Mouse (Mus musculus): ENCODE results near the gene Tff1. TPM values are rescaled to one million over a fixed set of nuclear protein-coding genes. Genes with fewer than 3 reads are reported as not detected.

Gene Tff1
- polyA plus RNA-seq, 1 experiment from 2014 or later = not detected

DNA sequence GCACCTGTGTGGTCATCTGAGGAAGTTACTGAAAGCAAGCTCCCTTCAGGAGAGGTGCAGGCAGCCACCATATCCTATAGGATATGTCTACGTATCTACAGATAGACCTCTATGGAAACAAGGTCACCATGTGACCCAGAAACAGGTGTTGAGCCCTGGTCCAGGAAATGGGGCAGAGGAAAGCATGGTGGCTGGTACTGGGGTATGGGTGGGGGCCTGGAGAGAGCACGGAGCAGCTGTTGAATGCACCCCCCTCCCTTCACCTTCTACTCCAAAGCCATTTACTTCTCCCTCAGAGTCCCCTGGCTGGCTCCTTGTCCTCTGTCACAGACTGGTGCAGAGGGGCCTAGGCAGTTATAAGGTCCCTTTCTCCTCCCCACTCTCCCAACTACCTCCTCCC, 1.3 kb downstream of the Tff1 start:
- Histone ChIP-seq H3K27ac (ENCODE audit: low read length) (no peak overlapping the region), H3K36me3 (ENCODE audit: control insufficient read depth, insufficient read depth) (no peaks in the 10 kb centered on the region), H3K9me3 (ENCODE audit: control insufficient read depth, low read length) (no peaks in the 10 kb centered on the region), H3K4me2 (ENCODE audit: low read length) (no peak overlapping the region), H3K9ac (replicated peaks; ENCODE audit: low read depth, low read length) (no peak overlapping the region), H3K27me3 (replicated peaks; ENCODE audit: control insufficient read depth, insufficient read depth, low read length) (no peaks in the 10 kb centered on the region), H3K4me1 (replicated peaks; ENCODE audit: control insufficient read depth, insufficient read depth, low read length) (no peaks in the 10 kb centered on the region), H3K4me3 (replicated peaks; ENCODE audit: low read length) (no peak overlapping the region)
- 79% methylated on average over 2 of the region's 2 CpGs for WGBS
- no peak for ATAC-seq

DNA sequence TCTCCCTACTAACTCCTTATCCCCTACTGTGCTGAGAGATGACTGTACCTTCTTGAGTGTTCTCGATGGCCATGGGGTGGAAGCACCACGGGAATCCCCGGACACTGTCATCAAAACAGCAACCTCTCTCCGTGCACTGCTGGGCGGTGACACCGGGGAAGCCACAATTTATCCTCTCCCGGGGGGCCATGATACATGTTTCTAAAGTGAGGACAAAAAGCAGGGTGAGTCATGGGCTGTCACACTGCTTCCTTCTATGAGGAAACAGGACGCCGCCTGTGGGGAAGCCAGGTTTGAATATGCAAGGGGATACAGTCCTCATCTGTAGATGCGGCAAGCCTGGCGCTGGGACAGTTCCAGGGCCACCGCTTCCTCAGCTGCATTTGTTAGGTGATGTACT, 2.5 kb downstream of the Tff1 start:
- no peaks in the 10 kb centered on the region for H3K36me3 ChIP-seq (ENCODE audit: control insufficient read depth, insufficient read depth)
- H3K27ac ChIP-seq (ENCODE audit: low read length) = no peak overlapping the region
- no peaks in the 10 kb centered on the region for H3K27me3 ChIP-seq (replicated peaks; ENCODE audit: control insufficient read depth, insufficient read depth, low read length)
- no peak overlapping the region for H3K9ac ChIP-seq (replicated peaks; ENCODE audit: low read depth, low read length)
- no peak overlapping the region for H3K4me2 ChIP-seq (ENCODE audit: low read length)
- ATAC-seq = no peak
- H3K4me3 ChIP-seq (replicated peaks; ENCODE audit: low read length) = no peak overlapping the region
- H3K4me1 ChIP-seq (replicated peaks; ENCODE audit: control insufficient read depth, insufficient read depth, low read length) = no peaks in the 10 kb centered on the region
- WGBS = 90% methylated on average over 12 of the region's 12 CpGs
- H3K9me3 ChIP-seq (ENCODE audit: control insufficient read depth, low read length) = no peaks in the 10 kb centered on the region

DNA sequence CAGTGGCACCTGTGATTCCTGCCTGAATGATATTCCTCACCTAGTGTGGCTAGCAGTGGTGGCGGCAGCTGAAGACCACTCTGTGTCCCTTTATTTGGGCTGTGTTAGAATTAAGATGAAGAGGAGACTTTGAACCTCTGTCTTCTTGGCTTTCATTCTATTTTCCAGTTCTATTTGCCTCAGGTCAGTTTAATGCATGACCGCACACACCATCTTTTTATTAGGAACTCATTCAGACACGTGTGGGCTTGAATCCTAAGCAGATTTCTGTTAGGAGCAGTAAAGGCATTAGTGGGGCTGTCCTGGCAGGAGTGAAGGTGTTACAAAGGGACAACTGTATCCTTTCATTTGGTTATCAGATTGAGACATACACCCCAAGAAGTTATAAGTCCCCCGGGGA, 4.8 kb downstream of the Tff1 start:
- H3K27me3 ChIP-seq (replicated peaks; ENCODE audit: control insufficient read depth, insufficient read depth, low read length) = no peaks in the 10 kb centered on the region
- 69% methylated on average over 4 of the region's 4 CpGs for WGBS
- no peak overlapping the region for H3K4me2 ChIP-seq (ENCODE audit: low read length)

DNA sequence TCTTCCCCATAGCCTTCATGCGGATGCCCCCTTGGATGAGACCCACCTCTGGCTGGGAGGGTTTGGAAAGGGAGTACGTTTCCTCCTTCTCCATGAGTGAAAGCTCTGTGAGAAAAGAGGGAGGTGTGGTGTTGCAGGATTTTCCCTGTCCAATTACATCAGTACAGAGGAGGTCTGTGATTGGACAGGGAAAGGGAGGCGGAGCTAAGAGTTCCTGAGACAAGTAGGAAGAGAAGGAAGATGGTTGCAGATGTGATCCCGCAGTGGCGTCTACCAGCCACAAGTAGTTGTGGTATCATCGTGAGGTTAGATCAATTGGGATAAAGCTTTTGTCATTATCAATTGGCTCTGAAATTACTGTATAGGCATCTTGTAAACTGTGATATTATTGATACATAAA, 7.2 kb downstream of the Tff1 start:
- Histone ChIP-seq H3K36me3 (ENCODE audit: control insufficient read depth, insufficient read depth) (no peaks in the 10 kb centered on the region), H3K9ac (replicated peaks; ENCODE audit: low read depth, low read length) (no peak overlapping the region), H3K4me3 (replicated peaks; ENCODE audit: low read length) (no peak overlapping the region), H3K27me3 (replicated peaks; ENCODE audit: control insufficient read depth, insufficient read depth, low read length) (no peaks in the 10 kb centered on the region), H3K4me1 (replicated peaks; ENCODE audit: control insufficient read depth, insufficient read depth, low read length) (no peaks in the 10 kb centered on the region), H3K9me3 (ENCODE audit: control insufficient read depth, low read length) (no peaks in the 10 kb centered on the region), H3K4me2 (ENCODE audit: low read length) (no peak overlapping the region), H3K27ac (ENCODE audit: low read length) (no peak overlapping the region)
- ATAC-seq = no peak
- 80% methylated on average over 6 of the region's 6 CpGs for WGBS

More for the DNA sequence above, 4.8 kb downstream of the Tff1 start:
- ATAC-seq = no peak
- H3K36me3 ChIP-seq (ENCODE audit: control insufficient read depth, insufficient read depth) = no peaks in the 10 kb centered on the region
- H3K4me3 ChIP-seq (replicated peaks; ENCODE audit: low read length) = no peak overlapping the region
- no peak overlapping the region for H3K27ac ChIP-seq (ENCODE audit: low read length)
- no peaks in the 10 kb centered on the region for H3K9me3 ChIP-seq (ENCODE audit: control insufficient read depth, low read length)
- no peak overlapping the region for H3K9ac ChIP-seq (replicated peaks; ENCODE audit: low read depth, low read length)
- no peaks in the 10 kb centered on the region for H3K4me1 ChIP-seq (replicated peaks; ENCODE audit: control insufficient read depth, insufficient read depth, low read length)

DNA sequence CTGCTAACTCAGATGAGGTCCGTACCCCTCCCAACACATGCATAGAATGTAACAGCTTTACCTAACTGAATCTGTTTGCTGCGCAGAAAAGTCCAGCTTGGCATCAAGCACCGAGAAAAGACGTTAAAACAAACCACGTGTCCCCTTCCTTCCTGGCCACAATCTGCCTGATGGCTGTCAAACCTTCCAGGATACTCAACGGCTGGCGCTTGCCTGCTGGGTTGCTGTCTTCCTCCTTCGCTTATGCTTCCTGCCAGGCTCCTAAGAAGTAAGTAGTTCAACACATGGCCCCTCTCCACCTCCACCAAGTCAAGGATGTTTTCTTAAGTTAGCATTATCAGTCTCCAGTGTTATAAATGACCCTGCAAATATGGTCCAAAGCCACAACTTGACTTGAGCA, 11.3 kb downstream of the Tff1 start:
- 81% methylated on average over 8 of the region's 8 CpGs for WGBS

DNA sequence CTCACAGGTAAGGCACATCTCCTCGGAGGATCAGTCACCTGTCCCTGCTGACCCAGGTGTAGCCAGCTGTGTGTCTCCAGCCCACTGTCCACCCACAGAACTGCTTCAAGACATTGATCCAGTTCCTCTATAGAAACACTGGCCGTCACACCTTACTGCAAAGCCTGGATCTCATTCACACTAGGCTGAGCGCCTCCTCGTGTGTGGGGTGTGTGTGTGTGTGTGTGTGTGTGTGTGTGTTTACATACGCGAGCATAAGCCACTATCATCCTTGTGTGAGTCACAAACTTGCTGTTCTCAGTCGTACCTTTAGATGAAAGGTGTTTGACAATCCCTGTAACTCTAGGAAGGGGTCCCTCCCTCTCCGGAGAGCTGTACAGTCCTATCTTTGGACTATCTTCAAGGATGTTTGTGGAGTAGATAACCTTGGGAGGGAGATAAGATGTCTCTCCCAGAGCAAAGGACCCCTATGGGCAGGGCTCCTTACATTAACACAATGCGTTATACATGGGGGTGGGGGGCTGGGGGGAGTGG, 12.0 kb downstream of the Tff1 start:
- Histone ChIP-seq H3K9me3 (ENCODE audit: control insufficient read depth, low read length) (no peaks in the 10 kb centered on the region), H3K36me3 (ENCODE audit: control insufficient read depth, insufficient read depth) (no peaks in the 10 kb centered on the region), H3K27ac (ENCODE audit: low read length) (no peak overlapping the region), H3K4me2 (ENCODE audit: low read length) (no peak overlapping the region), H3K4me3 (replicated peaks; ENCODE audit: low read length) (no peak overlapping the region), H3K4me1 (replicated peaks; ENCODE audit: control insufficient read depth, insufficient read depth, low read length) (no peaks in the 10 kb centered on the region), H3K27me3 (replicated peaks; ENCODE audit: control insufficient read depth, insufficient read depth, low read length) (no peaks in the 10 kb centered on the region), H3K9ac (replicated peaks; ENCODE audit: low read depth, low read length) (no peak overlapping the region)
- WGBS = 87% methylated on average over 9 of the region's 9 CpGs
- no peak for ATAC-seq

More for the DNA sequence above, 11.3 kb downstream of the Tff1 start:
- Histone ChIP-seq H3K27me3 (replicated peaks; ENCODE audit: control insufficient read depth, insufficient read depth, low read length) (no peaks in the 10 kb centered on the region), H3K9me3 (ENCODE audit: control insufficient read depth, low read length) (no peaks in the 10 kb centered on the region), H3K9ac (replicated peaks; ENCODE audit: low read depth, low read length) (no peak overlapping the region), H3K4me2 (ENCODE audit: low read length) (no peak overlapping the region), H3K4me1 (replicated peaks; ENCODE audit: control insufficient read depth, insufficient read depth, low read length) (no peaks in the 10 kb centered on the region), H3K4me3 (replicated peaks; ENCODE audit: low read length) (no peak overlapping the region), H3K27ac (ENCODE audit: low read length) (no peak overlapping the region), H3K36me3 (ENCODE audit: control insufficient read depth, insufficient read depth) (no peaks in the 10 kb centered on the region)
- no peak for ATAC-seq

DNA sequence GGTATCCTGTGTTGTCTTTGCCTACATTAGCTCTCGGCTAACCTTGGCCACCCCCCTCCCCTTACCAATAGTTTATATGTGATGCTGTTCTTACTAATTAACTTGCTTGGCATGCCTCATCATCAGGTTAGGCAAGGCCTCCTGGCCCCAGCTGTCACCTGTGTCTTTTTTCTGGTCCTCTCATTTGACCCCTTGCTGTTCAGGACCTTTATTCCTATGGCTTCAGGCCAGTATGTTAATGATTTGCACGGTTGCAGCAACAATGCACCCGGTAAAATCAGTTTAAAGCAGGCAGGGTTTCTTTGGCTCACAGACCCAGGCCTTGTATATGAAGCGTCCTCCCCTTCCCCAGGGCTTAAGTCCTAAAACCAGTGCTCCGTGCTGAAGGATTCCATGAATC, 12.6 kb downstream of the Tff1 start:
- Histone ChIP-seq H3K4me3 (replicated peaks; ENCODE audit: low read length) (no peak overlapping the region), H3K27me3 (replicated peaks; ENCODE audit: control insufficient read depth, insufficient read depth, low read length) (no peaks in the 10 kb centered on the region), H3K27ac (ENCODE audit: low read length) (no peak overlapping the region), H3K9ac (replicated peaks; ENCODE audit: low read depth, low read length) (no peak overlapping the region), H3K36me3 (ENCODE audit: control insufficient read depth, insufficient read depth) (no peaks in the 10 kb centered on the region), H3K4me1 (replicated peaks; ENCODE audit: control insufficient read depth, insufficient read depth, low read length) (no peaks in the 10 kb centered on the region), H3K9me3 (ENCODE audit: control insufficient read depth, low read length) (no peaks in the 10 kb centered on the region), H3K4me2 (ENCODE audit: low read length) (no peak overlapping the region)
- no peak for ATAC-seq
- 33% methylated on average over 5 of the region's 5 CpGs for WGBS

DNA sequence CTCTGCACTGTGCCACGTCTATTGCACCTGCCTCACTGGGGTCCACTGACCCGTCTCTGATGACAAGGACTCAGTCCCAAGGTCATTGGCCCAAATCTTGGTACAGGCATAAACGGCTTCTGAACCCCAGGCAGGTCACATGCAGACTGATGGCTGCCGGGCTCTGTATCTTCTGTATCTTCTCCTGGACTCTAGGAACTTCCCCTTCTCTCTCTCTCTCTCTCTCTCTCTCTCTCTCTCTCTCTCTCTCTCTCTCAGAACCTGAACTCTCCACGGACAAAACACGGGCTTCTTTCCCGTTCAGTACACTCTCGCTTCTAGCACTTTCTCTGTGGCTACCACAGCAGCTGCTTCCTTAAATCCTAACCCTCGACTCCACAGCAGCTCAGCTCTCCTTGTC, 19.1 kb downstream of the Tff1 start:
- no peak overlapping the region for H3K4me2 ChIP-seq (ENCODE audit: low read length)
- no peaks in the 10 kb centered on the region for H3K9me3 ChIP-seq (ENCODE audit: control insufficient read depth, low read length)
- H3K4me3 ChIP-seq (replicated peaks; ENCODE audit: low read length) = no peak overlapping the region
- no peaks in the 10 kb centered on the region for H3K4me1 ChIP-seq (replicated peaks; ENCODE audit: control insufficient read depth, insufficient read depth, low read length)
- no peaks in the 10 kb centered on the region for H3K27me3 ChIP-seq (replicated peaks; ENCODE audit: control insufficient read depth, insufficient read depth, low read length)
- no peaks in the 10 kb centered on the region for H3K36me3 ChIP-seq (ENCODE audit: control insufficient read depth, insufficient read depth)
- ATAC-seq = no peak
- H3K27ac ChIP-seq (ENCODE audit: low read length) = no peak overlapping the region
- 85% methylated on average over 9 of the region's 9 CpGs for WGBS
- H3K9ac ChIP-seq (replicated peaks; ENCODE audit: low read depth, low read length) = no peak overlapping the region

DNA sequence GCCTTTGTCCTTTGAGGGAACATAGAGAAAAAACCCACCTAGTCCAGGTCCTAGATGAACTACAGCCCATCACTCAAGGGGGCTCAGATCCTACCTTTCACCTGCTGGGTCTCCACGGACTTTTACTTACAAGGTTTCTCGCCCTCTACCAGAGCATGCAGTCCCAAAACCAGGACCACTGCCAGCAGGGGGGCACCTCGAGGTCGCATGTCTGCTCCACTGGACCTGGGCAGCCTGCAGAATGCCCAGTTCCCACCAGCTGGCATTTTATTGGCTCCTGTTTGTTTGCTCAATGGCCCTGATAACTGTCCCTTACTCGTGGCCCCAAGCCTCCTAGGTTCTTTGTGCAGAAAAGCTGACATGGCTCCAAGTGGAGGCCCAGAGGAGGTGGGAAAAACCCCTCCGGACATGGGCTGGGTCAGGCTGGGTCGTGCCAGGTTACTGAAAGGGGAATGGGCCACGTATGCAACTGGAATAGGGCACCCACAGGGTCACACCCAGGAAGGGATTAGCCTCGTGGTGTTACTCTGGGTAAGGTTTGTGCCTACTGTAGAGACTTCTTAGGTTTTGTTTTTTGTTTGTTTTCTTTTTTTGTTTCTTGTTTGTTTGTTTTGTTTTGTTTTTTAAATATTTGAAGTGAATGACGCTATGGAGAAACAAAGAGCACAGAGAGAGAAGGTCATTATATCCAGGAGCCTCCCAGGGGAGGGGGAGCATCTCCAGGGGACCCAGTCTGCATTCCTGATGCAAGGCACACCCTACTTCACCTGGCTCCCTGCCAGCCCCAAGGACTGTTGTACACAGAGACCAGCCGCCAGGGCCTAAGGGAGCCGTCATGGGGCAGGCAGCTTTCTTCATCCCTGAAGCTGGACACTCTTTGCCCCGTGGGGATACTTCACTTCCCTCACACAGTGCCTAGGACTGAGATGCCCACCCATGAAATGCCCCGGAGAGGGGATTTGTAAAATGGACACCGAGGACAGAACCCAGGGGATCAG, 20.7 kb downstream of the Tff1 start, which contains the start of gene Tff2:
Gene Tff2 (minus strand): TSS at position 243 of the 998 bp plus-strand sequence.
- no peak; the same call in 1 of the 2 replicates for ATAC-seq
- WGBS = 54% methylated on average over 15 of the region's 15 CpGs
- Histone ChIP-seq H3K27me3 (replicated peaks; ENCODE audit: control insufficient read depth, insufficient read depth, low read length) (no peaks in the 10 kb centered on the region), H3K4me2 (ENCODE audit: low read length) (no peak within 1 kb of the TSS), H3K9me3 (ENCODE audit: control insufficient read depth, low read length) (no peaks in the 10 kb centered on the region), H3K36me3 (ENCODE audit: control insufficient read depth, insufficient read depth) (no peaks in the 10 kb centered on the region), H3K9ac (replicated peaks; ENCODE audit: low read depth, low read length) (no peak within 1 kb of the TSS), H3K4me1 (replicated peaks; ENCODE audit: control insufficient read depth, insufficient read depth, low read length) (no peaks in the 10 kb centered on the region), H3K4me3 (replicated peaks; ENCODE audit: low read length) (no peak within 1 kb of the TSS), H3K27ac (ENCODE audit: low read length) (no peak within 1 kb of the TSS)
